Mouse (Mus musculus) heart, embryonic 11.5 days (tissue): ENCODE measurements around the gene Cdc37. TPM values are rescaled to one million over a fixed set of nuclear protein-coding genes. Genes with fewer than 3 reads are reported as not detected.

ENCODE experiments used
- ATAC-seq: fragments of 200-750 bp; cut with Nextera tagmentation; replicated peaks from 2 replicates; pipeline ENCODE4 v1.8.0; 2017; ENCODE audit warnings: moderate library complexity; ENCODE audit not compliant: insufficient number of reproducible peaks, low FRiP score, low TSS enrichment
- H3K27ac ChIP-seq: fragments of 300-500 bp; sonication (generic); 2 replicates; pipeline ENCODE4 v1.5.1; 2014; ENCODE audit warnings: mild to moderate bottlenecking, low read depth, low read length
- H3K27me3 ChIP-seq: fragments of 300-500 bp; sonication (generic); 2 replicates; pipeline ENCODE4 v1.6.1; 2014; ENCODE audit warnings: mild to moderate bottlenecking, low read length, mixed read lengths; ENCODE audit not compliant: control insufficient read depth, insufficient read depth
- H3K36me3 ChIP-seq: fragments of 300-500 bp; sonication (generic); 2 replicates; pipeline ENCODE4 v1.6.1; 2014; ENCODE audit warnings: mild to moderate bottlenecking, low read length, moderate library complexity, mixed read lengths; ENCODE audit not compliant: control insufficient read depth, insufficient read depth
- H3K4me1 ChIP-seq: fragments of 300-500 bp; sonication (generic); 2 replicates; pipeline ENCODE4 v1.6.1; 2014; ENCODE audit warnings: low read length; ENCODE audit not compliant: control insufficient read depth, insufficient read depth
- H3K4me2 ChIP-seq: fragments of 300-500 bp; sonication (generic); 2 replicates; pipeline ENCODE4 v1.6.1; 2014; ENCODE audit warnings: mild to moderate bottlenecking, moderate library complexity
- H3K4me3 ChIP-seq: fragments of 300-500 bp; sonication (generic); 2 replicates; pipeline ENCODE4 v1.5.1; 2014; ENCODE audit warnings: low read depth, low read length
- H3K9ac ChIP-seq: fragments of 300-500 bp; sonication (generic); 2 replicates; pipeline ENCODE4 v1.6.1; 2014; ENCODE audit warnings: mild to moderate bottlenecking, low read depth, low read length, moderate library complexity
- H3K9me3 ChIP-seq: fragments of 300-500 bp; sonication (generic); replicated peaks from 2 replicates; pipeline ENCODE4 v1.6.1; 2016; ENCODE audit warnings: low read length; ENCODE audit not compliant: control insufficient read depth
- WGBS: fragments of 180-500 bp; shearing (Covaris S2); extraction: QIAGEN DNeasy Blood & Tissue Kit; methylation state at CpG from one replicate; pipeline ENCODE4 v1.1.7; 2014; ENCODE audit not compliant: insufficient replicate concordance; 5-methylcytosine and 5-hydroxymethylcytosine counted together
- polyA plus RNA-seq: library from polyadenylated mRNA; unstranded; fragments of >200 nt; fragmentation: Nextera tagmentation; extraction: Ambion mirVana; gene quantifications from 2 replicates; pipeline ENCODE4 v1.2.1, GENCODE M21; 2014

Cdc37 gene
- polyA plus RNA-seq, 1 experiment from 2014 or later, result 254 TPM

DNA sequence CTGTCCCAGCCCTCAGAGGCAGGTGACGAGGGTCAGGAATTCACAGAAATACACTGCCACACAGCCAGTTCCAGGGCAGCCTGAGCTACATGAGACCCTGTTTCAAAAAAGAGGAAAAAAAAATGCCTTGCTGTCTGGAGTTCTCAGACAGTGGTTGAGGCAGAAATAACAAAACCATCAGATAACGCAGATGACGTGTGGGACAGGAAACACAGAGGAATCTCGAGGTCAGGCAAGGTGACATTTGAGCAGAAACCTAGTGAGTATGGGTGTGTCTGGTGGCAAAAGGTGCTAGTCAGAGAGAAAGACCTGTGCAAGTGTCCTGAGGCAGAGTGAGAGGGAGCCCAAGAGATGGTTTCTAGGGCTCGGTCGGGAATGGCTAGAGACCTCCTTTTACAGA, 22.6 kb upstream of the Cdc37 start:
- no peak for ATAC-seq
- WGBS, result 55% methylated on average over 6 of the region's 6 CpGs

DNA sequence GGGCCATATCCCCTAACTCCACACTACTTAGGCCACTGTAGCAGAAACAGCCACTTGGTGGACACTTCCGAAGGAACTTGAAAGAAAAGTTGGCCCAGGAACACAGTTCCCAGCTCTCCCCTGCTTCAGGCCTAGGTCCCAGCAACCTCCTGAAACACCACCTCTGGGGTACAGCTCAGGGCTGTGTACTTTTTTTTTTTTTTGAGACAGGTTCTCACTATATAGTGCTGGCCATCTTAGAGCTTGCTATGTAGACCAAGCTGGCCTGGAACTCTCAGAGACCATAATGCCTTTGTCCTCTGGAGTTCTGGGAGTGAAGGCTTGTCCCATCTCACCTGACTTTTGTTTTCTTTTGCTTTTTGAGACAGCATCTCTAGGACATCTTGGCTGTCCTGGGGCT, 19.4 kb upstream of the Cdc37 start:
- H3K9me3 ChIP-seq, result no peaks in the 10 kb centered on the region
- peaks cover 25% of the 10 kb centered on the region for H3K27me3 ChIP-seq
- H3K4me3 ChIP-seq, result no peak overlapping the region
- H3K36me3 ChIP-seq, result no peaks in the 10 kb centered on the region
- WGBS, result 40% methylated on average over 1 of the region's 1 CpGs
- peak overlapping the region; percentile 93 for H3K27ac ChIP-seq
- ATAC-seq, result no peak
- H3K9ac ChIP-seq, result no peak overlapping the region
- peaks cover 48% of the 10 kb centered on the region for H3K4me1 ChIP-seq
- H3K4me2 ChIP-seq, result peak overlapping the region; percentile 97

More for the DNA sequence above, 22.6 kb upstream of the Cdc37 start:
- Histone ChIP-seq H3K36me3 (no peaks in the 10 kb centered on the region), H3K27ac (no peak overlapping the region), H3K9ac (no peak overlapping the region), H3K9me3 (no peaks in the 10 kb centered on the region), H3K4me1 (peaks cover 21% of the 10 kb centered on the region), H3K27me3 (no peaks in the 10 kb centered on the region), H3K4me2 (no peak overlapping the region), H3K4me3 (no peak overlapping the region)

DNA sequence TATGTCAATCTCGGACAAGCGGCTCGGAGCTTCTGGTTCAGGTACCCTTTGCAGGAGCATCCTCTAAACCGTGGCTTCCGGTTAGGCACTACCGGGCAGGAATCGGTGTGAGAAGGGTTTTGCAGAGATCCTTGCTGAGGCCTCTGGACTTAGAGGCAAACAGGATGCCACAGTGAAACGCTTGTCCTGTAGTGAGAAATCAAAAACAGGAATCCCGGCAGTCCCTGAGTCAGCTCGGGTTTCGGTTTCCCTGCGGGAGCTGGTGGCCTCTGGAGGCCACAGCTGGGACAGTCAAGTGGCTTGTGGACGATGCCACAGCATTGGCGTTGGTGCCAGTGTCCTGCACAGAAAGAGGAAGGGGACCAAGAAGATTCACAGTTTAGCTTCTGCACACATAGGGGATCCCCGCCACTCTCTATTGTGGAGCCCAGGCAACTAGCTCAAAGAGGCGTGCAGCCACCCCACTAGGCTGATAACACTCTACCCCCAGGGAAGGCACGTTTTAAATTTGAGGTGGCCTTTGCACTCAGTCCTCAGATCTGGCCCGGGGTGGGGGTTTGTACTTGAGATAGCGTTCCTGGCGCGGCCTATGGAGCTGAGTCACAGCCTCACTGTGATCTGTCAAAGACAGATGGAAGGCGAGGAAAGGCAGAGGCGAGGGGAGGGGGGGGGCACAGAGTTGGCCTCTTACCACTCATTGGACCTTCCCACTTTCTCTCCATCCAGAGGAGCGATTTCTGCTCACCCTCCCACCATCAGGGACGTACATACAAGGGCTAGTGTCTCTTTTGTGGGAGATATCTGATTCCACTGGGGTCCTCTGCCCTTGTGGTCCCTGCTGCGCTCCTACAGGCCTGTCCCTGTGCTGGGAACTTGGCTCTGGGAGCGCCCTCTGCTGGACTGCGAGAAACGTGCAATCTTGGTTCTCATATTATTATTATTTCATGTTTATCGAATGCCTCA, 18.7 kb upstream of the Cdc37 start:
- ATAC-seq, result peak; percentile 80
- peaks cover 48% of the 10 kb centered on the region for H3K4me1 ChIP-seq

DNA sequence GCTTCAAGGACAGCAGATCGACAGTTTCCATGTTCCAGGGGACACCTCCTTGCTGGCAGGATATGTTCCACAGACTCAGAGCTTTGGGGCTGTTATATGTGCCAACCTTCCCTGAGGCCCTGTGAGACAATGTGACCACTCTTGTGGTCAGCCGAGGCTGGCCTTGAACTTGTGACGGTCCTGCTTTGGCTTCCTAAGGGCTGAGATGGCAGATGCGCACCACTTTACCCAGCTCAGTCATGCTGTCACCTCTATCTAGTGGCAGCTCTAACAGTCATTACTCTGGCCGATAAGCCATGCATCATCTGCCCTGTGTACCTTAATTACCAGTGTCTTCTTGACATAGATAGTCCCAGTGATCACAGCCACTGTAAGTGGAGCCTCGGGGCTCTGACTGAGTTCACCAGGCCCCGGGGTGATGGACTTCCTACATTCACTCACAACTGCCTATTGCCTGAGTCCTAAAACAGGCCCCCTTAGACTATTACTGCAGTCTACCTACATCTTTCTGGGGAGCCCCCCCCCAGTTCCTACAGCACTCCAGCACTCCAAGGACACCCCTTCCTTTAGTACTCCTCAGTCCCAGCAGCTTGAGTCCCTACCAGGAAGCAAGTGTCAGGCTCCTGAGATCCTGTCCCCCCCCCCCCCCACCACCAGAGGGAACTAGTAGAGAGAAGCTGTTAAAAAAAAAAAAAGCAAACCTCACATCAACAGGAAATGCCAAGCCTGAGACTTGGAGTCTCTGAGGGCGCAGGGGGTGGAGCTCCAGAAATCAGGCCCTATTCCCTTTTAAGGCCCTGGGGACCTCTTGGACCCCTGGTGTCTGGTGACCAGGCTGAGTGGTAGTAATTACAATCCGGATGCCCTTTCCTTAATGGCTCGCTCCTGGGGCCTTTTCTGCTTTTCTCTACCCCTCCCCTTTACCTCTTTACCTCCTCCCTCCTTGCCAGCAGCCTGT, 17.6 kb upstream of the Cdc37 start:
- peak overlapping the region; percentile 97 for H3K4me2 ChIP-seq
- no peak for ATAC-seq
- peak overlapping the region; percentile 70 for H3K9ac ChIP-seq
- H3K36me3 ChIP-seq, result no peaks in the 10 kb centered on the region
- no peaks in the 10 kb centered on the region for H3K9me3 ChIP-seq
- peaks cover 37% of the 10 kb centered on the region for H3K27me3 ChIP-seq
- H3K4me3 ChIP-seq, result peak overlapping the region; percentile 34
- WGBS, result 40% methylated on average over 10 of the region's 10 CpGs
- peak overlapping the region; percentile 93 for H3K27ac ChIP-seq
- peaks cover 48% of the 10 kb centered on the region for H3K4me1 ChIP-seq

More for the DNA sequence above, 18.7 kb upstream of the Cdc37 start:
- peak overlapping the region; percentile 97 for H3K4me2 ChIP-seq
- H3K27ac ChIP-seq, result peak overlapping the region; percentile 93
- 4% methylated on average over 30 of the region's 30 CpGs for WGBS
- H3K9ac ChIP-seq, result peak overlapping the region; percentile 70
- peak overlapping the region; percentile 34 for H3K4me3 ChIP-seq
- no peaks in the 10 kb centered on the region for H3K9me3 ChIP-seq
- no peaks in the 10 kb centered on the region for H3K36me3 ChIP-seq
- peaks cover 32% of the 10 kb centered on the region for H3K27me3 ChIP-seq

DNA sequence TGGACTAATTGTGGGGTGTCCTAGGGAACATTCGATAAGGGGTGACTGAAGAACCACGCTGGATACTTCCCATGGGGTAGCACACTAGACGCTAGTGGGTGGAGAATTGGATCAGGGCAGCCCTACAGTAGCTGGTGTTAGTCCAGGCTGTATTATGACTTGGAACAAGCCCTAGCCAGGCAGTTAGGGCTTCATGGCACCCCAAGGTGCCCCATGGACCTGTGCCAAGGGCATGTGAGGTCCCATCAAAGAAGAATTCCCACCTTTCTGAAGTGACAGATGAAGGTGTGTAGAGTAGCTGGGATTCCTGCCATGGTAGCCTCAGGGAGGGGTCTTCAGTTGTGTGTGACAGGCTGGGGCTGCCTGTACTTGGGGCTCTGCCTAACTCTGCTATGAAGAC, 16.7 kb upstream of the Cdc37 start:
- Histone ChIP-seq H3K27me3 (peaks cover 38% of the 10 kb centered on the region), H3K4me1 (peaks cover 44% of the 10 kb centered on the region), H3K9me3 (no peaks in the 10 kb centered on the region), H3K4me3 (peak overlapping the region; percentile 62), H3K27ac (no peak overlapping the region), H3K4me2 (peak overlapping the region; percentile 97), H3K36me3 (no peaks in the 10 kb centered on the region), H3K9ac (peak overlapping the region; percentile 79)
- WGBS, result 31% methylated on average over 3 of the region's 3 CpGs
- no peak for ATAC-seq

DNA sequence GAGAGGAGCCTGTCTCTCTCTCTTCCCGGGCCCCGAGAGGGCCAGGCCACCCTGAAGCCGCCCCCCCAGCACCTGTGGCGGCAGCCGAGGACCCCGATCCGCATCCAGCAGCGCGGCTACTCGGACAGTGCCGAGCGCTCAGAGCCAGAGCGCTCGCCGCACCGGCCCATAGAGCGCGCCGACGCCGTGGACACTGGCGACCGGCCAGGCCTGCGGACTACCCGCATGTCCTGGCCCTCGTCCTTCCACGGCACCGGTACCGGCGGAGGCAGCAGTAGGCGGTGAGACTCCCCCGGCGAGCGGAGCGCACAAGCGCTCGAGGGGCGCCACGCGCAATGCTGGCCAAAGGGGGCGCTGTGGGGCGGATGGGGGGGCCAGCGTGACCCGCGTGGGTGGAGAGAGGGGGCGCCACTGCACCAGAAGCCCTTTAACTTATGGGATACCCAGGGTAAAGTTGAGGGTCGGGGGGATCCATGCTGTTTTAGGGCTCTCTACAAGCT, 16.2 kb upstream of the Cdc37 start:
- peak overlapping the region; percentile 79 for H3K9ac ChIP-seq
- no peaks in the 10 kb centered on the region for H3K36me3 ChIP-seq
- peak overlapping the region; percentile 97 for H3K4me2 ChIP-seq
- peak overlapping the region; percentile 62 for H3K4me3 ChIP-seq
- WGBS, result under 1% methylated on average over 47 of the region's 47 CpGs
- H3K27ac ChIP-seq, result no peak overlapping the region; the same call in 1 of the 2 replicates
- no peak for ATAC-seq
- H3K27me3 ChIP-seq, result peaks cover 38% of the 10 kb centered on the region
- H3K4me1 ChIP-seq, result peaks cover 46% of the 10 kb centered on the region
- no peaks in the 10 kb centered on the region for H3K9me3 ChIP-seq

DNA sequence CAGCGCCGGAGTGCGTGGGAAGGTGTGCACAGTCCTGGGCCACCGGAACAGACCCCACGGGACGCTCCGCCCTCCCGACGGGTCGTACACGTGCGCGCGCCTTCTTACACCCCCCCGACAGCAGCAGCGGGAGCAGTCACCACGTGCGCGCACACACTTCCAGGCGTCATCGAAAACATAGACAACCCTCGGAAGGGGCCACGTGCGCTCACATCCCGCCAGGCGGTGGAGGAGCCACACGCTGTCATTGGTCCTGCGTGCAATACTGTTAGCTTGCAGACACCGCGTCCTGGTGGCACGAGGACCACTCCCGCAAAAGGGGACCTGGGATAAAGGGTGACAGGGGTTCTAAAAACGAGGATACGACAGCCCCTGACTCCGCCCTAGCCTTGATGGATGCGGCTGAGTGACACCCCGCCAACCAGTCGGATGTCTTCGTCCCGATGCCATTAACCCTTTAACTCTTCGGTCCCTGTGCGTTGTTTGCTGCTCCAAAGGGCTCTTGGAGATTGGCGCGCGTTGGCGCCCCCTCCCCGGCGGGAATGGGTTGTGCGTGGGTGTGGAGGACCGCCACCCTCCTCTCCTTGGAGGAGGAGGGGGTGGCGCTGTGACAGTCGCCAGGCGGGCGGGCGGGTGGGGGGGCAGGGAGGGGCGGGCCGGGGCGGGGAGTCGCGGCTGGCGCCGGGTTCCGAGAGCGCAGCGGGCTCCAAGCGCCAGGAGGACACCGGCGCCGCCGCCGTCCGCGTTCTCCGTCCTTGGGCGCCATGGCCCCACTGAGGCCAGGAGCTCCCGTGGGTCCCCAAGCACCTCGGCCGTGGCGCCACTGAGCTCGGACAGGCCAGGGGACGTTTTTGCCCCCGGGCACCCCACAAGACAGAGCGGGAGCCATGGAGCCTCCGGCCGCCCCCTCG, 15.5 kb upstream of the Cdc37 start, which contains the start of gene Pde4a:
Gene Pde4a (plus strand): TSS at position 674 of the 911 bp plus-strand sequence.
- peaks cover 38% of the 10 kb centered on the region for H3K27me3 ChIP-seq
- 1% methylated on average over 81 of the region's 86 CpGs for WGBS
- ATAC-seq, result no peak
- H3K9ac ChIP-seq, result peak within 1 kb of the TSS; percentile 79
- peaks cover 46% of the 10 kb centered on the region for H3K4me1 ChIP-seq
- no peak within 1 kb of the TSS; the same call in 1 of the 2 replicates for H3K27ac ChIP-seq
- H3K4me2 ChIP-seq, result peak within 1 kb of the TSS; percentile 97
- no peaks in the 10 kb centered on the region for H3K36me3 ChIP-seq
- H3K9me3 ChIP-seq, result no peaks in the 10 kb centered on the region
- H3K4me3 ChIP-seq, result peak within 1 kb of the TSS; percentile 62
